Mouse (Mus musculus): ENCODE measurements around the gene Xab2. TPM values are rescaled to one million over a fixed set of nuclear protein-coding genes. Genes with fewer than 3 reads are reported as not detected.
A peak's percentile ranks its signal among the peaks of the same experiment; 100 is the strongest.

Xab2 gene
- polyA plus RNA-seq, 1 experiment from 2014 or later = 76.9 TPM

- Histone ChIP-seq H3K9me3 (ENCODE audit: low read length) (no peaks in the 10 kb centered on the region), H3K4me3 (ENCODE audit: low read length) (no peak within 1 kb of the TSS), H3K27ac (ENCODE audit: low read length) (no peak within 1 kb of the TSS), H3K4me2 (replicated peaks; ENCODE audit: low read depth, low read length) (no peak within 1 kb of the TSS), H3K4me1 (ENCODE audit: insufficient read depth, low read length) (peaks cover 6% of the 10 kb centered on the region), H3K36me3 (ENCODE audit: insufficient read depth, low read length) (no peaks in the 10 kb centered on the region), H3K9ac (replicated peaks; ENCODE audit: low read length) (no peak within 1 kb of the TSS), H3K27me3 (ENCODE audit: insufficient read depth, low read length) (0 out of 2 replicates have a peak, but pooled peaks cover 10% of the 10 kb centered on the region)
- no peak for ATAC-seq (ENCODE audit: low FRiP score, low TSS enrichment)
- WGBS = 47% methylated on average over 1 of the region's 1 CpGs
Observed at GRCm38 (mm10) chr8:3625445-3625844, 4.3 kb upstream of the Xab2 start, which contains the start of gene Pcp2. Gene Pcp2, minus strand, starts transcription at chr8:3625545.

- Histone ChIP-seq H3K27me3 (ENCODE audit: insufficient read depth, low read length) (no peaks in the 10 kb centered on the region), H3K4me1 (ENCODE audit: insufficient read depth, low read length) (peaks cover 13% of the 10 kb centered on the region), H3K36me3 (ENCODE audit: insufficient read depth, low read length) (peaks cover 8% of the 10 kb centered on the region), H3K27ac (ENCODE audit: low read length) (no peak overlapping the region), H3K4me3 (ENCODE audit: low read length) (peak overlapping the region; percentile 79), H3K9ac (replicated peaks; ENCODE audit: low read length) (peak overlapping the region; percentile 87; the same call in 1 of the 2 replicates), H3K4me2 (replicated peaks; ENCODE audit: low read depth, low read length) (peak overlapping the region; percentile 81), H3K9me3 (ENCODE audit: low read length) (no peaks in the 10 kb centered on the region)
- WGBS = 70% methylated on average over 8 of the region's 8 CpGs
- no peak for ATAC-seq (ENCODE audit: low FRiP score, low TSS enrichment)
Observed at GRCm38 (mm10) chr8:3622119-3622518, 1.0 kb upstream of the Xab2 start.

GRCm38 (mm10) chr8:3609816-3610150 lies 11.3 kb downstream of the Xab2 start:
- Histone ChIP-seq H3K27ac (ENCODE audit: low read length) (peak overlapping the region; percentile 17), H3K4me3 (ENCODE audit: low read length) (no peak overlapping the region), H3K27me3 (ENCODE audit: insufficient read depth, low read length) (no peaks in the 10 kb centered on the region), H3K9ac (replicated peaks; ENCODE audit: low read length) (no peak overlapping the region), H3K9me3 (ENCODE audit: low read length) (no peaks in the 10 kb centered on the region), H3K36me3 (ENCODE audit: insufficient read depth, low read length) (peaks cover 63% of the 10 kb centered on the region), H3K4me2 (replicated peaks; ENCODE audit: low read depth, low read length) (no peak overlapping the region), H3K4me1 (ENCODE audit: insufficient read depth, low read length) (no peaks in the 10 kb centered on the region)
- 79% methylated on average over 6 of the region's 6 CpGs for WGBS
- ATAC-seq (ENCODE audit: low FRiP score, low TSS enrichment) = peak; percentile 46; the same call in 1 of the 2 replicates

- H3K4me3 ChIP-seq (ENCODE audit: low read length) = no peak overlapping the region
- WGBS = 66% methylated on average over 12 of the region's 12 CpGs
- H3K9ac ChIP-seq (replicated peaks; ENCODE audit: low read length) = no peak overlapping the region
- no peaks in the 10 kb centered on the region for H3K4me1 ChIP-seq (ENCODE audit: insufficient read depth, low read length)
- H3K4me2 ChIP-seq (replicated peaks; ENCODE audit: low read depth, low read length) = no peak overlapping the region
- H3K27ac ChIP-seq (ENCODE audit: low read length) = peak overlapping the region; percentile 17
- H3K27me3 ChIP-seq (ENCODE audit: insufficient read depth, low read length) = no peaks in the 10 kb centered on the region
- H3K9me3 ChIP-seq (ENCODE audit: low read length) = no peaks in the 10 kb centered on the region
- no peak for ATAC-seq (ENCODE audit: low FRiP score, low TSS enrichment)
- H3K36me3 ChIP-seq (ENCODE audit: insufficient read depth, low read length) = peaks cover 63% of the 10 kb centered on the region
Observed at GRCm38 (mm10) chr8:3609046-3609815, 11.9 kb downstream of the Xab2 start.

- Histone ChIP-seq H3K36me3 (ENCODE audit: insufficient read depth, low read length) (peaks cover 63% of the 10 kb centered on the region), H3K27ac (ENCODE audit: low read length) (no peak overlapping the region), H3K27me3 (ENCODE audit: insufficient read depth, low read length) (no peaks in the 10 kb centered on the region), H3K9ac (replicated peaks; ENCODE audit: low read length) (no peak overlapping the region), H3K4me3 (ENCODE audit: low read length) (no peak overlapping the region), H3K4me2 (replicated peaks; ENCODE audit: low read depth, low read length) (no peak overlapping the region), H3K9me3 (ENCODE audit: low read length) (no peaks in the 10 kb centered on the region), H3K4me1 (ENCODE audit: insufficient read depth, low read length) (no peaks in the 10 kb centered on the region)
- 84% methylated on average over 7 of the region's 7 CpGs for WGBS
- ATAC-seq (ENCODE audit: low FRiP score, low TSS enrichment) = no peak
Observed at GRCm38 (mm10) chr8:3607822-3608221, 13.3 kb downstream of the Xab2 start.

- ATAC-seq (ENCODE audit: low FRiP score, low TSS enrichment) = peak; percentile 52; the same call in 1 of the 2 replicates
- WGBS = 82% methylated on average over 16 of the region's 16 CpGs
- H3K9me3 ChIP-seq (ENCODE audit: low read length) = no peaks in the 10 kb centered on the region
- H3K27me3 ChIP-seq (ENCODE audit: insufficient read depth, low read length) = no peaks in the 10 kb centered on the region
- H3K4me1 ChIP-seq (ENCODE audit: insufficient read depth, low read length) = no peaks in the 10 kb centered on the region
- no peak overlapping the region for H3K9ac ChIP-seq (replicated peaks; ENCODE audit: low read length)
- no peak overlapping the region for H3K4me3 ChIP-seq (ENCODE audit: low read length)
- peak overlapping the region; percentile 57 for H3K27ac ChIP-seq (ENCODE audit: low read length)
- H3K4me2 ChIP-seq (replicated peaks; ENCODE audit: low read depth, low read length) = no peak overlapping the region
- H3K36me3 ChIP-seq (ENCODE audit: insufficient read depth, low read length) = peaks cover 60% of the 10 kb centered on the region
Observed at GRCm38 (mm10) chr8:3606593-3606992, 14.5 kb downstream of the Xab2 start.

- ATAC-seq (ENCODE audit: low FRiP score, low TSS enrichment) = no peak
- Histone ChIP-seq H3K4me2 (replicated peaks; ENCODE audit: low read depth, low read length) (no peak overlapping the region), H3K27ac (ENCODE audit: low read length) (no peak overlapping the region), H3K27me3 (ENCODE audit: insufficient read depth, low read length) (no peaks in the 10 kb centered on the region), H3K9ac (replicated peaks; ENCODE audit: low read length) (no peak overlapping the region), H3K36me3 (ENCODE audit: insufficient read depth, low read length) (peaks cover 55% of the 10 kb centered on the region), H3K4me1 (ENCODE audit: insufficient read depth, low read length) (no peaks in the 10 kb centered on the region), H3K9me3 (ENCODE audit: low read length) (no peaks in the 10 kb centered on the region), H3K4me3 (ENCODE audit: low read length) (no peak overlapping the region)
- WGBS = 61% methylated on average over 11 of the region's 13 CpGs
Observed at GRCm38 (mm10) chr8:3603439-3603838, 17.7 kb downstream of the Xab2 start.

- Histone ChIP-seq H3K4me3 (ENCODE audit: low read length) (no peak overlapping the region), H3K4me1 (ENCODE audit: insufficient read depth, low read length) (0 out of 2 replicates have a peak, but pooled peaks cover 4% of the 10 kb centered on the region), H3K4me2 (replicated peaks; ENCODE audit: low read depth, low read length) (no peak overlapping the region), H3K27ac (ENCODE audit: low read length) (no peak overlapping the region), H3K9me3 (ENCODE audit: low read length) (no peaks in the 10 kb centered on the region), H3K9ac (replicated peaks; ENCODE audit: low read length) (no peak overlapping the region), H3K36me3 (ENCODE audit: insufficient read depth, low read length) (peaks cover 47% of the 10 kb centered on the region), H3K27me3 (ENCODE audit: insufficient read depth, low read length) (no peaks in the 10 kb centered on the region)
- ATAC-seq (ENCODE audit: low FRiP score, low TSS enrichment) = no peak
- 77% methylated on average over 6 of the region's 6 CpGs for WGBS
Observed at GRCm38 (mm10) chr8:3600401-3600800, 20.7 kb downstream of the Xab2 start.

GRCm38 (mm10) chr8:3599219-3599618 lies 21.9 kb downstream of the Xab2 start:
- Histone ChIP-seq H3K4me1 (ENCODE audit: insufficient read depth, low read length) (0 out of 2 replicates have a peak, but pooled peaks cover 4% of the 10 kb centered on the region), H3K9me3 (ENCODE audit: low read length) (no peaks in the 10 kb centered on the region), H3K27ac (ENCODE audit: low read length) (no peak overlapping the region), H3K4me2 (replicated peaks; ENCODE audit: low read depth, low read length) (no peak overlapping the region), H3K36me3 (ENCODE audit: insufficient read depth, low read length) (peaks cover 40% of the 10 kb centered on the region), H3K4me3 (ENCODE audit: low read length) (no peak overlapping the region), H3K9ac (replicated peaks; ENCODE audit: low read length) (no peak overlapping the region), H3K27me3 (ENCODE audit: insufficient read depth, low read length) (no peaks in the 10 kb centered on the region)
- ATAC-seq (ENCODE audit: low FRiP score, low TSS enrichment) = no peak
- 60% methylated on average over 1 of the region's 1 CpGs for WGBS

GRCm38 (mm10) chr8:3598054-3598453 lies 23.1 kb downstream of the Xab2 start:
- ATAC-seq (ENCODE audit: low FRiP score, low TSS enrichment) = no peak
- Histone ChIP-seq H3K36me3 (ENCODE audit: insufficient read depth, low read length) (peaks cover 29% of the 10 kb centered on the region), H3K4me2 (replicated peaks; ENCODE audit: low read depth, low read length) (no peak overlapping the region), H3K27me3 (ENCODE audit: insufficient read depth, low read length) (no peaks in the 10 kb centered on the region), H3K4me1 (ENCODE audit: insufficient read depth, low read length) (0 out of 2 replicates have a peak, but pooled peaks cover 4% of the 10 kb centered on the region), H3K9ac (replicated peaks; ENCODE audit: low read length) (no peak overlapping the region), H3K9me3 (ENCODE audit: low read length) (no peaks in the 10 kb centered on the region), H3K4me3 (ENCODE audit: low read length) (no peak overlapping the region), H3K27ac (ENCODE audit: low read length) (no peak overlapping the region)
- WGBS = 78% methylated on average over 3 of the region's 3 CpGs

All from kidney, embryonic 16.5 days (tissue).